Mouse (Mus musculus) lung, postnatal 36 days (tissue): ENCODE results near the gene Chst15.
A peak's percentile ranks its signal among the peaks of the same experiment; 100 is the strongest.

Source experiments
- DNase-seq: peaks from one replicate; pipeline ENCODE4 v3.0.0; 2022; ENCODE audit warnings: mixed read lengths

Gene Chst15

DNA sequence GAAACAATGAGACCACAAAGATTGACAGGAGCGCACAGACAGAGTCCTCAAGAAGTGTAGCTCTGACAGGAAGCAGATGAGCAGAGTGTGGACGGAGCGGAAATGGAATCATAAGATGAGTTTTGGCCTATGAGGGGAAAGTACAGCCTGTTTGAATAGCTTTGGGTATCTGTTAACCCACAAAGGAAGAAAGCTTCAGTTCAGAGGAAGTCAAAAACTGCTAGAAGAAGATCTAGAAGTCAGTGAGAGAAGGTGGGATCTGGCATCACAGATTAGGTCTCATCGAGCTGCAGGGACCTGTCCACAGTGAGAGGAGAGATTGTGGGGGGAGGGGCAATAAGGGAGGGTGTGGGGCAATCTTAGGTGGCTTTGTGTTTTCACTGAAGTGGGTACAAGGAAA is 18.3 kb upstream of the Chst15 start:
- no peak for DNase-seq

DNA sequence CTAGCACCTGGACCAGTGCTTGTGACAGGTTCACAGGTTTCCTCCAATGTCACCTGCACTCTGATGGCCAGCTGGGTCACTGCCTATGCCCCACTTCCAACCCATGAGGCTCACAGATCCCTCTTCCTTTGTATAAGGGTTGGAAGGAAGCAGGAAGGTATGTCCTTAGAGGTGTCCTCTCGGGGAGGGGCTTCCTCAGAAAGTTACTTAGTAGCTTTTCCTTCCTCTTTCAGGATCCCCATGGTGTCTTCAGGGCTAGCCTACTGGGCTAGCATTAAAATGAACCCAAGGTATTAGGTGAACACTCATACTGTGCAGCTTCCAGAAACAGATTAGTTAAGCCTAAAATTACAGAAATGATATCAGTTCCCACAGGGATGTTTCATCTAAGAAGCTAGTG is 16.1 kb upstream of the Chst15 start:
- DNase-seq, result no peak

DNA sequence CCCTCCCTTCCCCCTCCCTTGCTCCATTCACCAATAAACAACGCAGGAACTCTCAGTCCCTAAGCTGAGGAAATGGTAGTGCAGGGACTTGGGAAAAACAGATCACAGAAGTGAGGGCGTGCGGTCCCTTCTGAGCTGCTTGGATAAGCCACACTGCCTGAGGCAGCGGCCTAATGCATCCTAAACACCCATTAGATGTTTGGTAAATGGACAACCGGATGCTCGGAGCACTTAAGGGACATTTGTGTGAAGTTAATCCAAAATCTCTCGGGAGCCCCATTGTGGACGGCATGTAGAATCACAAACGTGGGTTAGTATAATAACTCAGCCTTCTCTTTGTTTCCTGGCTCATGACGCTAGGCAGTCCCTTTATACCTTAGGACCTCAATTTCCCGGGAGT is 15.1 kb upstream of the Chst15 start:
- DNase-seq, result peak; percentile 51

DNA sequence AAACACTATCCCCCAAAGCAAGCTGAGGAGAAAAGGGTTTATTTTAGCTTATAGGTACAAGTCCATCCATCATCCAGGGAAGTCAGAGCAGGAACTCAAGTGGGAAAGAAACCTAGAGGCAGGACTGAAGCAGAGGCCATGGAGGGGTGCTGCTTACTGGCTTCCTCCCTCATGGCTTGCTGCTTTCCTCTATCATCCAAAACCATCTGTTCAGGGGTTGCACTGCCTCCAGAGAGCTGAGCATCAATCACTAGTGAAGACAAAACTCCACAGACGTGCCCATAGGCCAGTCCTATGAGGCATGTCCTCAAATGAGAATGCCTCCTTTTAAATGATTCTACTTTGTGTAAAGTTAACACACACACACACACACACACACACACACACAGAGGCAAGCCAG is 13.2 kb upstream of the Chst15 start:
- no peak for DNase-seq

DNA sequence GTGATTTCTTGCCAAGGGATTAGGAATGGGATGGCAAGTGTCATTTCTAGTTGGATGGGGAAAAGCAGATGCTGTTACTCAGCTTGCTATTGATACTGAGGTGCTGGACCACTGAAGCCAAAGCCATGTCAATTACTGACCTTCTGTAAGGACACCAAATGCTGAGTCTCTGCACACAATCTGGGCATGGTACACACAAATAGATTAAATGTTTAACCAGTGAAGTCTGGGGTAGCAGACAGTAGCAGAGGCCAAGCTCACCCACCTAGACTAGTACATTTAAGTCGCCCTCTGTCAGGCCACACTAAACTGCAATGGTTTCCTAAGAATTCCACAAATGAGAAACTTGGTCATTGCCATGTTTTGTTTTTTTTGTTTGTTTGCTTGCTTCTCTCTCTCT is 11.6 kb upstream of the Chst15 start:
- DNase-seq, result no peak

DNA sequence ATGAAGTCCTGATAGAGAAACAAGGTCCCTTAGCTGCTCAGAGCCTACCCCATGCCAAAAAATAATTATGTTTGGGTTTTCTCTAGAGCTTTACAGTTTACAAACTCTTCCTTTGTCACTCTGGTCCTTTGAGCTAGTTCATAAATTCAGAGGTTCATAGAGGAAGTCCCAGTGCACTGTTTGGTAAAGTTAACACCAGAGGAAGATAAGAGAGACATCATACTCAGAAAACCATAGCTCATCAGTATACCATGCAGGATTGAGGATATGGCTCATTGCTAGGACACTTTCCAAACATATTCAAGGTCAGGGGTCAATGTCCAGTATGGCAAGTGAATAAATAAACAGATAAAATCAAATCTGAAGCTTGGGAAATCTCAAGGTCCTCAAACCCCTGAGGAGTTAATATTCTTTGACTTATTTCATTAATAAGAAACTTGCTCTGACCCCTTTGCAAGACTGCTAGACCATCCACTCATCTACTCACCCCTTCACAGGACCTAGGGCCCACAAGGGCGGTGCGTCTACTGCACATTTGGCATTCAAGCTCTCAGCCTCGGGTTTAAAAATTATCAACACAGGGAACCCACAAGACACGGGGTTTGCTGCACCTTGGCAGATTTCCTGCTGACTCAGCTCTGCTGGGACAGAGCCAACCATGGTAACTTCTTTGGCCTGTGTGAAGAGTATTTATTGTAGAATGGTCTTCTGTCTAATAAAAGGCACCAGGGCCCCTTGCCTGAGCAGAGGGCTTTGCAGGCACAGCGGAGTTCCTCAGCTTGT is 8.7 kb upstream of the Chst15 start:
- DNase-seq, result peak; percentile 78

DNA sequence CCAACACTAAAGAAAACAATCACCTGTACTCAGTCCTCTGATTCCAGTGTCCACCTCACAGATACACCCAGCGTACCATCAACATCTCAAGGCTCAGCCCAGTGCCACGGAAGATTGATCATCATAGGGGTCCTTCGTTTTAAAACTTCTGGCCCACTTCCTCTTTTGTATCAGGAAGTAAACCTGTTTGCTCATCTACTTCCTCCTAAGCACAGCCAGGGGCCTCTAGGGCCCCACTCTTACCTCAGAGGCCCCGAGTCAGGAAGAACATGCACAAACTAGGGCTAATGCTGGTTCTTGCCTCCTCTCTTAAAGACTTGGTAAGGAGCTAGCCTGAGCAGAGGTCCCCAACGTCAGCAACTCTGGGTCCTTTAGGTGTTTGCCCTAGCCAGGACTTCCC is 6.4 kb upstream of the Chst15 start:
- no peak for DNase-seq

DNA sequence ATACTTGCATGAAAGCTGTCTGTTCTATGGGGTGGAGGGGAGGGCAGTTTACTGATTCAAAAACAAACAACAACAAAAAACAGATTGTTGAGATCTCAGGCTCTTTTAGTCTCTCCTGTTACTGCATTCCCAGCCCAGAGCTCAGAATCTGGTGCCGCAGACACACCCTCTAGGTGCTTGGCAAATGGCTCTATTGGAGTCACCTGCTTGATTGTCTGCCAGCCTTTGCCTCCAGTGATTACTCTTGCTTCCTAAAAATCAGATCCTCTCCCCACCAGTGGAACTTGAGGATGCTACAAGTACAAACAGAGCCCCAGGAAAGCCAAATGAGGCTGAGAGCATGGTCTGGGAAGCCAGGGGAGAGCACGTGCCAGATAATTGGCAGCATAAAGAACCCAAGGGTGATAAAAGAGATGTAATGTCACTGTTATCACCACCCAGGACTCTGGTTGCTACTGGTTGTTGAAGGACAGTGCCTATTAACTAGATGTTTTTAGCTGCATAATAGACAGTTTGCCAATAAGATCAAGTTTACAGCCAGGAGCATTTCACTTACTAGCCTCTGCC is 4.4 kb upstream of the Chst15 start:
- DNase-seq, result no peak

DNA sequence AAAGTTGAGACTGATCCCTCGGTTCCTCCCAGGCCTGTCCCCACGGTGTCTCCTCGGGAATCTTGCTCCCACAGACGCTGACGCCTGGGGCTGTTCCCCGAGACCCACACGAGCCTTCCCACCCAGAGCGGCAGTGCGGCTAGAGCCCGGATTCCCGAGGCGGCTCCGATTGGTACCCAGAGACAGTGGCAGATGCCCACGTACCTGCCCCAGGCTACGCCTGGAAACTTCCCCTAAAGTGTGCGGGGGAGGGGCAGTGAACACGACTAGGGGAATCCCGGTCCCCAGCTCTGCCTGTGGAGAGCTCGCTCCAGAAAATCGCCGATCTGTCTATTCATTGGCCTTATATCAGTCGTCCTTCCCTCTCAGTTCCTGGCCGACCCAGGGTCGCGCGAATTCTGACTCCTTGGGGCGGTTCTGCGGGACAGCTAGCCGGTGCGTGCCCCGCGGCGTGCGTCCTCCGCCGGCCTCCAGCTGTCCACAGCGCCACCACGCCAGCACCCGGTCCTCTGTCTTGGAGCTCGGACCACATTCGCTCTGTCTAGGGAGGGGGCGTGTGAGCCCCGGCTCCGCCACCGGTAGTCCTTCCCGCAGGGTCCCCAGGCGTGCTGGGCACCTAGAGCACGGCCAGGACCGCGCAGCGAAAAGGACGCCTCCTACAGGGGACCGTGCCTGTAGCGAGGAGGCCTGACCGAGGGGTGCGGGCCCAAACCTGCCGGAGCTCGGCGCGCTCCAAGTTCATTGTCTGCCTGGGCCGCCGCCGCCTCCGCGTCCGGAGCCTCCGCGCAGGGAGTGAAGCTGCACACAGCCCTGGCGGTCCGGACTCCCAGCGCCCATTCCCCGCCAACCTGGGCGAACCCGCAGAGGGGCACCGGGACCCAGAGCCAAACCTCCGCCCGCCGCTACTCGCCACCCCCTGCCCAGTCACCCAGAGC is 660 bp downstream of the Chst15 start:
- DNase-seq, result peak; percentile 74

DNA sequence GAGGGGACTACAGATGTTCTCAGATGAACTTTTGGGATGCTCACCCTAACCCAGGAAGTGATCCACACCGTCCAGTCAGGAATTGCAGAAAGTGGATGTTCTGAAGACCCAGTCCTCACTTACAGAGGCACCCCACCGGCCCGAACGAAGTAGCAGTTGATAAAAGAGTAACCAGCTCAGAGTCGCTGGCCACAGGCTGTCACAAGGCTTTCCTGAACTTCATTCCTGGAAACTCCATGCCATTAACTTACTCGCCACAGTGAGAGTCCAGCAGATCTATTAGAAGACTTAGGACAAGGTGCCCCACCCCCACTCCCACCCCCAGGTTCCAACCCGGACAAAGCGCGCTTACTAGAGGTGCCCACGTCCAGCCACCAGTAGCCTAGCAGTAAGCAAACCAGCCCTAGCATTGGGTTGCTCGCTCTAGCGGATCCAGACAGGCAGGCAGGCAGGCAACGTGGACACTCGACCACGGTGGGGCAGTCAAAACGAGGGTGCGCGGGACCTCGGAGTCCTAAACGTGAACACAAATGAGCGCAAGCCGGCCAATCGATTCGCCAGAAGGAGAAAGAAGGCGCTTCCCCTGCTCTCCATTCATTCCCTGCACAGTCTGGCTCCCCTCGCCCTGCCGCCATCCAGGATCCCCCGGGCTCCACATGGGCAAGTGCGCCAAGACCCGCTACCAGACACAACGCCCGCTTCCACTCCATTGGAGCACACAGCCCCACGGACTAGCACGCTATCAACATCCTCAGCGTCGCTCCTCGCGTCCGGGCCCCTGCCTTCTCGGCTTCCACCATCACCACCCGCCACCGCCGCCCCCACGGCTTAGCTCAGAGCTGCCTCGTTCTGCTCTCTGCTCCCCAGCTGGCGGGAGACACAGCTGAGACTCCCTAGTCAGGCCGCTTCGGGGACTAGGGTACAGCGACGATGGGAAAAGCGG is 1.6 kb downstream of the Chst15 start:
- peak; percentile 89 for DNase-seq

DNA sequence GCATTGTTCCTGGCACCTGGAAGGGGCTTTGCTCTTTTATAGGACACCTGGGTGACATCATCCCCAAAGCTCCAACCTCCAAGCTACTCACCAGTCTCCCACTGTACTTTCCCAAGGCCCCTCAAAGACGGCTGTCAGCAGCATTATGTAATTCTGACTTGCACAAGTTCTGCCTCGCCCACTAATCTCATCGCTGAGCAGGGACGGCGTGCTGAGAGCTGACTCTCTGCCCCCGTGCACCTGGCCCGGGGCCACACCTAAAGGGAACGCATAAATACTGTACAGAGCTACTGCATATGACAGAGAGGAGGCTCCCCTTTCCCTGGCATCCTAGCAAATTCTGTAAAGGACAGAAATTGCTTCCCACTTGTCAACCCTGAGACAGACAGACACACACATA is 4.6 kb downstream of the Chst15 start:
- peak; percentile 64 for DNase-seq

DNA sequence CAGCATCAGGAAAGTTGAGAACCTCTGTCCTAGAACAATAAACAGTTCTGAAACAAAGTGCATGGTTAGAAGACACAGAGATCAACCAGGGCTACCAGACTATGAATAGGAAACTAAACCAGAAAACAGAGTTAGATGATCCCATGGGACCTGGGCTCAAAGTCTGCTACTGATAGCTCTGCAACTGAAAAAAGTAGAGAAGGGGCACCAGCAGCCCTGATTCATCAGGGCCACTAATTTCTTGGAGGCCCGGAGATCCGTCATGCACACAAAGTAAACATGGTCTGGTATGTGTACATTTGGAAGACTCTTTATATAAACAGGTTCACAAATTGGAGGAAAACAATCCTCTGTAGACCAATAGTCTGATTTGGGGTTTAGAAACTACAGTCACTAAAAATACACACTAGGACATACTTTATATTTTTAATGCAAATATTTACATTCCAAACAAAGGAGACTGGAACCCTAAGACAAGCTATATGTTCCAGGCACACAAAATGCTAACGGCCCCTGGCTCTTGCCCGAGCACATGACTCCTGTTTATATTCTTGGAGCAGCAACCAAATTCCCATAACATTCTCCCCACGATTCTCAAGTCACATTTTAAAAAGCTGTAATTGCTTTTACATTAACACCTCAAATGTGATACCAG is 8.4 kb downstream of the Chst15 start:
- no peak for DNase-seq

DNA sequence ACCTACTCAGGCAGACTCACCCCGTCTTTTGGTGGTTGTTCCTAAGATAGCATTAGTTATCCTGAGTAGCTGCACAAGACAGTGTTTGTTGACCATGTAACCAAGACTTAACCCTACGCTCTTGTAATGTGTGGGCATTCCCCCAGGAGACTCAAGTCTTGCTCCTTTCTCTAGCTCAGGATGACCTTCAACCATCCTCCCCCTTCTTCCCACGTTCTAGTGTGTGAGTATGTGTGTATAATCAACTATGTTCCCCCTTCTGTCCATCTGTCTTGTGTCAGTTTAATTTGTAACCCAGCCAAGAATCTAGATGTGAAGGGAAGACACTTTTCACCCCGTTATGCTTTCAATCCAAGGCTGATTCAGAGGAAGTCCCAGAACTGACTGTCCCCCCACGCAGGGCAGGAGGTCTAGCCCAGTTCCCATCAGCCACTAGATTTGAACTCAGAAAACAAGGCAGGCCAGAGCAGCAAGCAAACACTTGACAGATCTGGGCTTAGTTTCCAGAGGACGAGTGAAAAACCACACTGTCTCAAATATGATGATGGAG is 9.2 kb downstream of the Chst15 start:
- peak; percentile 56 for DNase-seq

DNA sequence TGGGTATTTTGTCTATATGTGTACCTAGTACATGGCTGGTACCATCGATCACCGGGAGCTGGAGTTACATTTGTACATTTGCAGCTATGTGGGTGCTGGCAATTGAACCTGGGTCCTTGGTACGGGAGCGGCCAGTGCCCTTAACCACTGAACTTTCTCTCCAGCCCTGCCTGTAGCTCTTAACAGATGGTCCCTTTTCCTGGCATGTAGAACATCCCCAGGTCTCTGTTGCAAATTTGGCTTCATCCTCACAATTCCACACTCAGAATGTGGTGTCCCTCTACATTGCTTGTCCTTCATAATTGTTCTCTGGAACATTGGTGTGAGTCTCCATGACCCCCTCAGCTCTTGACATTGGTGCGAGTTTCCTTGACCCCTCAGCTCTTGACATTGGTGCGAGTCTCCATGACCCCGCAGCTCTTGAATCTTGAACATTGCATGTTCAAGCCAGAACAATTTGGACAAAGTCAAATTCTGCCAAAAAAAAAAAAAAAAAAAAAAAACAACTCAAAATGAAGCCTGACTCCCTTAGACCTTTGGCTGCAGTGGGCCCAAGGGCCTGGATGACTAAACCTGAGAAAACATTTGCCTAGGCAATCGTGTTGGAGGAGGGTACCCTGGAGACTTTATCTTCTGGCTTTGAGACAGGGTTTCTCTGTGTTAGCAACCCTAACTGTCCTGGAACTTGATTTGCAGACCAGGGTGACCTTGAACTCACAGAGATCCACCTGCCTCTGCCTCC is 10.2 kb downstream of the Chst15 start:
- no peak for DNase-seq

DNA sequence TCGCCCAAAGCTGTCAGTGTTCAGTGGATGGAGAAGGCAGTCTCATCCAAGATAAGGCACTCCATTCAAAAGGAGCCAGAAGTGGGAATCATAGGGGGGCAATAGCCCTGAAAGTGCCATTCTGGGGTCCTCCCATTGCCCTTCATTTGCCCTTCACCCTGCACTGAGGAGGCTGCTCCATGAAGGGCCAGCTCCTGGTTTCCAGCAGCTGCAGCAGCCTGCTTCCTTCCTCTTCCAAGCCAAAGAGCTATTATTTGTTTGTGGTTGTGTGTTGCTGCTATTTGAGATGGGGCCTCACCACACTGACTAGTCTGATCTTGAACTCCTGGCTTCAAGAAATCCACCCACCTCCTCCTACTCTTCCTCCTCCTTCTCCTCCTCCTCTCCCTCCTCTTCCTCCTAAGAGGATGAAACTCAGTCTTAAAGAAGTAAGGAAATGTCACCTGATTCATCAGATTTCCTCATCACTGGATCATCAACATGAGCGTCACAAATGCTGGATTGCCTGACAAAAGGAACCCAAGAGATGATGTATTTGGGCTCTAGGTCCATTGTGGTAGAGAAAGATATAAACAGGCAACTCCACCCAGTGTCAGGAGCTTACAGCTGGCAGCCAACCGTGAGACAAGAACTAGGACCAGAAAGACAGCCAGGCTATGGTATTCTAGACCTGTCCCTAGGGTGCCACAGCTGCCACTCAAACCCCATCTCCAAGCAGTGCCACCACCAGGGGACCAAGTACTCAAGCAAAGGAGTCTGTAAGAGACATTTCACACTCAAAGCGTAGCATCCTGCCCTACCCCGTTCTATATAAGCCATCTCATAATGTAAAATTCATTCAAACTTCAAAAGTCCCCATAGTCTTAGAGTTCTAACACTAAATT is 11.3 kb downstream of the Chst15 start:
- peak; percentile 78 for DNase-seq

DNA sequence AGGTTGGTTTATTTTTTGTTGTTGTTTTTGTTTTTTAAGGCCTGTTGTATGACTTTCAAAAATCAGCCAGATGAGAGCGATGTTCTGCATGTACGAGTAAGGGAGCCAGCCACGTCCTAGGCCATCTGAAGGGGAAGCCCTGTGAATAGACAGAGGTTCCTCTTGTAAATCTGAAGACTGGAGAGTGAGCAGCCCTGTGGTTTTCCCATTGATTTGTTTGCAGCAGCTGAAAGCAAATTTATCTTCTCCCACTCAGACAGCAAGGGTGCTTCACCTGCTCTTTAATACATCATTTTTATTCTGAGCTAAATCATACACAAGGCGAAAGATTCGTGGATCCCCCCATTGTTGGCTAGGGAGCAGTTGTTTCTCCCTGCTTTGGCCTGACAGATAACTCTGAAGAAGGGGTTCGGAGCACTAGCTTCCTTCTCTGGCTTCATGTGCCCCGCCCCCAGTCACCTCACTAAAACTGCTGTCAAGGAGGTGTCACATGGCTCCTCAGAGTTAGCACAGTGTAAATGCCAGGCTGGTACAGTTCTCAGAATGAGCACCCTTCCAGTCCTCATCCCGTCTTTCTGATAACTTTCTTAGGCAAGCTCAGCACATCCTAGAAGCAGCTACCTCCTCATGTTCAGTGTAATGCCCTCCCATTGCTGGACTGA is 12.5 kb downstream of the Chst15 start:
- peak; percentile 47 for DNase-seq

DNA sequence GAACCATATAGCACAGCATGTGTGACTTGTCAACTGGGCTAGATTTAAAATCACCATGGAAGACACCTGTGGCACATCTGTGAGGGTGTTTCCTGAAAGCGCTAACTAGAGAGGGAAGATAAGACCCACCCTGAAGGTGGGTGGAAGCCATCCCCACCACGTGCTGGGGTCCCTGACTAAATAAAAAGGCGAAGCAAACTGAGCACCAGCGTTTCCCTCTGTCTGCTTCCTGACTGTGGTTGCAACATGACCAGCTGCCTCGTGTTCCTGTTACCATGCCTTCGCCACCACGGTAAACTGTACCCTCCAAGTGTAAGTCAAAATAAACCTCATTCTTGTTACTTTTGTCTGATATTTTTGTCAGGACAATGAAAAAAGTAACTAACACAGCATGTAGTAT is 13.0 kb downstream of the Chst15 start:
- DNase-seq, result peak; percentile 64

DNA sequence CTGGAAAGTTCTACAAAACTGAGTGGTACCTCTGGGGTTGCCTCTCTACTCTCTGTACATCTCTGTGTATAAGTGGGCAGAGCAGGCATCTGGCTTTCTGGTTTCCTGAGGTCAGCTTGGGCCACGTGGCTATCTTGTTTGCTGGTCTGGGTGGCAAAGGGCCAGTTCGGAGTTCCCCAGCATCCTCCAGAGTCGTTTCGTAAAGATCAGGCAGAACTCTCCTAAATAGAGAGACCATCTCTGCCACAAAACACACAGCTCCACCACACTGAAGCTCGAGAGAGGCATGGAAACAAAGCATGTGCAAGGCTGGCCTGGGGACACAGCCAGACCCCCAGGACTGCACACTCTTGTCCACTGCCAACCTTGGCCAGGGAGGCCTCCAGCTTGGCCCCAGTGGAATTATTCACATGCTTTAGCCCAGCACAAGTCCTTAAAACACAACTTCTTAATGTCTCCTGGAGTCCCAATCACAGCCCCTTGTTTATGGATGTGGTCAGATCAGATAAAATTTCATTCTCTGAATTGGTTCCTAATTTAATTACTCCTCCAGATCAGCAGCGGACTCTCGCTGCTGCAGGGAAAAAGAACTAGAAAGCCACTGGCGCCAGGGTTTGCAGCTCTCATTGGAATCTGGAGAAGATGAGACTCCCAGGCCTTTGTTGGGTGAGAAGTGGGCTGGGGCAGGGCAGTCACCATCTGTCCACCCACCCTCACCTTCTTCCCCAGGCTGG is 14.4 kb downstream of the Chst15 start:
- DNase-seq, result peak; percentile 58
